Mouse (Mus musculus) forebrain, embryonic 12.5 days (tissue): Measurements from ENCODE around the gene Dmwd. TPM values are rescaled to one million over a fixed set of nuclear protein-coding genes. Genes with fewer than 3 reads are reported as not detected.
A peak's percentile ranks its signal among the peaks of the same experiment; 100 is the strongest.

Source experiments
- ATAC-seq: fragments of 200-750 bp; cut with Nextera tagmentation; 2 replicates; pipeline ENCODE4 v1.8.0; 2017; ENCODE audit warnings: moderate TSS enrichment; ENCODE audit not compliant: low FRiP score
- H3K27ac ChIP-seq: fragments of 300-500 bp; sonication (generic); 2 replicates; pipeline ENCODE4 v1.5.1; 2016; ENCODE audit warnings: mild to moderate bottlenecking
- H3K27me3 ChIP-seq: fragments of 300-500 bp; sonication (generic); 2 replicates; pipeline ENCODE4 v1.6.1; 2016; ENCODE audit warnings: mild to moderate bottlenecking
- H3K36me3 ChIP-seq: fragments of 300-500 bp; sonication (generic); replicated peaks from 2 replicates; pipeline ENCODE4 v1.6.1; 2016; ENCODE audit warnings: mild to moderate bottlenecking
- H3K4me1 ChIP-seq: fragments of 300-500 bp; sonication (generic); 2 replicates; pipeline ENCODE4 v1.6.1; 2016
- H3K4me2 ChIP-seq: fragments of 300-500 bp; sonication (generic); 2 replicates; pipeline ENCODE4 v1.6.1; 2016; ENCODE audit warnings: mild to moderate bottlenecking, moderate library complexity
- H3K4me3 ChIP-seq: fragments of 300-500 bp; sonication (generic); replicated peaks from 2 replicates; pipeline ENCODE4 v1.5.1; 2016; ENCODE audit warnings: mild to moderate bottlenecking
- H3K9ac ChIP-seq: fragments of 300-500 bp; sonication (generic); 2 replicates; pipeline ENCODE4 v1.6.1; 2016; ENCODE audit warnings: mild to moderate bottlenecking
- H3K9me3 ChIP-seq: fragments of 300-500 bp; sonication (generic); 2 replicates; pipeline ENCODE4 v1.6.1; 2016
- WGBS: fragments of 180-500 bp; shearing (Covaris S2); methylation state at CpG from one replicate; pipeline ENCODE4 v1.1.7; 2016; 5-methylcytosine and 5-hydroxymethylcytosine counted together
- polyA plus RNA-seq: library from polyadenylated mRNA; unstranded; fragments of >200 nt; fragmentation: Nextera tagmentation; extraction: Ambion mirVana; gene quantifications from 2 replicates; pipeline ENCODE4 v1.2.1, GENCODE M21; 2016

Dmwd gene
- polyA plus RNA-seq, 1 experiment from 2014 or later, result 19.0 TPM

GRCm38 (mm10) chr7:19097863-19098262 is 21.8 kb downstream of the Dmwd start:
- Histone ChIP-seq H3K4me1 (peaks cover 41% of the 10 kb centered on the region), H3K36me3 (peaks cover 12% of the 10 kb centered on the region; the same call in 1 of the 2 replicates), H3K27ac (no peak overlapping the region), H3K27me3 (0 out of 2 replicates have a peak, but pooled peaks cover 3% of the 10 kb centered on the region), H3K4me3 (no peak overlapping the region), H3K9me3 (no peaks in the 10 kb centered on the region), H3K4me2 (no peak overlapping the region), H3K9ac (no peak overlapping the region)
- no peak for ATAC-seq

- H3K4me1 ChIP-seq, result peaks cover 31% of the 10 kb centered on the region
- H3K9me3 ChIP-seq, result no peaks in the 10 kb centered on the region
- H3K4me2 ChIP-seq, result no peak overlapping the region; the same call in 1 of the 2 replicates
- H3K36me3 ChIP-seq, result peaks cover 12% of the 10 kb centered on the region; the same call in 1 of the 2 replicates
- H3K9ac ChIP-seq, result no peak overlapping the region
- H3K4me3 ChIP-seq, result no peak overlapping the region
- 0 out of 2 replicates have a peak, but pooled peaks cover 3% of the 10 kb centered on the region for H3K27me3 ChIP-seq
- ATAC-seq, result no peak
- WGBS, result 63% methylated on average over 7 of the region's 7 CpGs
- H3K27ac ChIP-seq, result no peak overlapping the region
Measured at GRCm38 (mm10) chr7:19098811-19099210, 22.8 kb downstream of the Dmwd start.

DNA sequence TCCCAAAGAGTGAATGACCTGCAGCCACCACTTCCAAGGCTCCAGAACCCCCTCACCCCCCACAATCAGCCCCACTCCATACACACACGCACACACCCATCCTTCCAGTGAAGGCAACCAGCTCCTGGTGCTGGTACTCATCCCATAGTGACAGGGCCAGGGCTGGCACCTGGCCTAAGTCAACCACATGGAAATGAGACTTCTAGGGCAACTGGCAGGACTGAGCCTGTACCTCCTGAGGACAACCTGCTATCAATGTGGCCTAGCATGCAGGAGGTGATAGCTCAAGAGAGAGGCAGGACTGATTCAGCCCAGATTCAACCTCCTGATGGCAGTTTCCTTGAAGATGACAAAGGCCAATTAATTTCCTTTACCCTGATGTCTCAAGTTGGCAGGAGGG is 24.3 kb downstream of the Dmwd start:
- H3K4me2 ChIP-seq, result no peak overlapping the region

GRCm38 (mm10) chr7:19103741-19104140 is 27.7 kb downstream of the Dmwd start:
- ATAC-seq, result no peak
- H3K9ac ChIP-seq, result no peak overlapping the region
- no peaks in the 10 kb centered on the region for H3K27me3 ChIP-seq
- H3K36me3 ChIP-seq, result no peaks in the 10 kb centered on the region
- H3K27ac ChIP-seq, result no peak overlapping the region
- H3K9me3 ChIP-seq, result no peaks in the 10 kb centered on the region
- no peaks in the 10 kb centered on the region for H3K4me1 ChIP-seq
- no peak overlapping the region for H3K4me2 ChIP-seq
- H3K4me3 ChIP-seq, result no peak overlapping the region

More for the DNA sequence above, 24.3 kb downstream of the Dmwd start:
- no peak overlapping the region for H3K9ac ChIP-seq
- H3K4me3 ChIP-seq, result no peak overlapping the region
- no peak for ATAC-seq
- no peak overlapping the region for H3K27ac ChIP-seq
- no peaks in the 10 kb centered on the region for H3K9me3 ChIP-seq
- H3K4me1 ChIP-seq, result peaks cover 22% of the 10 kb centered on the region
- 76% methylated on average over 1 of the region's 1 CpGs for WGBS
- peaks cover 12% of the 10 kb centered on the region; the same call in 1 of the 2 replicates for H3K36me3 ChIP-seq
- H3K27me3 ChIP-seq, result no peaks in the 10 kb centered on the region

DNA sequence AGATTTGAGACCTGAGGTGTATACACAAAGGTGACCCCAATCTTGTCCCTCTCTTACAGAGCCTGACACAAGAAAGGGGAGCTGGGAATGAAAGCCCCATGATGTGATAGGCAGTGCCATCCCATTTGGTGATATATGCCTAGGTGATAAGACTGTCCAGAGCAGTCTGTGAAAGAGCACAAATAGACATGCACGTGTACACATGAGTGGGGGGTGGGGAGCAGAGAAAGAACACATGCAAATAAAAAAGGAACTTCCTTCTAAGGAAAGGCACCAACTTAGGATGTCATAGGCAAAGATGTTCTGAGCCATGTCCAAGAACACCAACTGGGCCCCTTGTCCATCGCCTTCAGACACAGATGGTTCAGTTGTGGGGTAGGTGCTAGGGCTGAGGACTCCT is 28.5 kb downstream of the Dmwd start:
- 76% methylated on average over 2 of the region's 2 CpGs for WGBS
- Histone ChIP-seq H3K4me3 (no peak overlapping the region), H3K27ac (no peak overlapping the region), H3K9me3 (no peaks in the 10 kb centered on the region), H3K9ac (no peak overlapping the region), H3K27me3 (no peaks in the 10 kb centered on the region), H3K36me3 (no peaks in the 10 kb centered on the region), H3K4me2 (no peak overlapping the region), H3K4me1 (no peaks in the 10 kb centered on the region)
- ATAC-seq, result no peak

DNA sequence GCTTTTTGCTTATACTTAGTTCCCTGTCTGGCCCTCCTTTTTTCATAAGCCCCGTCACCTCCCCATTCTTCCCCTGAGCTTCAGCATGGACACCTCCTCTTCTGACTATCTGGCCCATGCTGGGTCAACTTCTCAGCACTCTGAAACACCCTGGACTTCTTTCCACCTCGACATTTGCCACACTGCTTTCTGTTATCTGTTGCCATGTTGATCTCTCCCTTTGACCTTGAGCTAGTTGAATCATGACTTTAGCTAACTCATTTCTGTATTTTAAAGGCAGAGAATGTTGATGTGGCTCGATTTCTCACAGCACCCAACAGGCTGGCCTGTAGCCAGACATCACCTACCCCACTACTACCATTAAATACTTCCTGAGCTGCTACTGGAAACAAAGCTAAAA is 31.4 kb downstream of the Dmwd start:
- Histone ChIP-seq H3K9me3 (no peaks in the 10 kb centered on the region), H3K9ac (no peak overlapping the region), H3K4me2 (no peak overlapping the region), H3K4me1 (no peaks in the 10 kb centered on the region), H3K4me3 (no peak overlapping the region), H3K27me3 (peaks cover 2% of the 10 kb centered on the region; the same call in 1 of the 2 replicates), H3K27ac (no peak overlapping the region), H3K36me3 (no peaks in the 10 kb centered on the region)
- WGBS, result 62% methylated on average over 3 of the region's 3 CpGs
- no peak for ATAC-seq

GRCm38 (mm10) chr7:19109565-19109964 is 33.5 kb downstream of the Dmwd start:
- no peak overlapping the region for H3K4me3 ChIP-seq
- no peaks in the 10 kb centered on the region for H3K36me3 ChIP-seq
- H3K4me1 ChIP-seq, result no peaks in the 10 kb centered on the region
- 86% methylated on average over 1 of the region's 1 CpGs for WGBS
- no peak overlapping the region for H3K9ac ChIP-seq
- H3K27me3 ChIP-seq, result peaks cover 2% of the 10 kb centered on the region; the same call in 1 of the 2 replicates
- no peaks in the 10 kb centered on the region for H3K9me3 ChIP-seq
- no peak overlapping the region for H3K4me2 ChIP-seq
- ATAC-seq, result no peak
- H3K27ac ChIP-seq, result no peak overlapping the region

DNA sequence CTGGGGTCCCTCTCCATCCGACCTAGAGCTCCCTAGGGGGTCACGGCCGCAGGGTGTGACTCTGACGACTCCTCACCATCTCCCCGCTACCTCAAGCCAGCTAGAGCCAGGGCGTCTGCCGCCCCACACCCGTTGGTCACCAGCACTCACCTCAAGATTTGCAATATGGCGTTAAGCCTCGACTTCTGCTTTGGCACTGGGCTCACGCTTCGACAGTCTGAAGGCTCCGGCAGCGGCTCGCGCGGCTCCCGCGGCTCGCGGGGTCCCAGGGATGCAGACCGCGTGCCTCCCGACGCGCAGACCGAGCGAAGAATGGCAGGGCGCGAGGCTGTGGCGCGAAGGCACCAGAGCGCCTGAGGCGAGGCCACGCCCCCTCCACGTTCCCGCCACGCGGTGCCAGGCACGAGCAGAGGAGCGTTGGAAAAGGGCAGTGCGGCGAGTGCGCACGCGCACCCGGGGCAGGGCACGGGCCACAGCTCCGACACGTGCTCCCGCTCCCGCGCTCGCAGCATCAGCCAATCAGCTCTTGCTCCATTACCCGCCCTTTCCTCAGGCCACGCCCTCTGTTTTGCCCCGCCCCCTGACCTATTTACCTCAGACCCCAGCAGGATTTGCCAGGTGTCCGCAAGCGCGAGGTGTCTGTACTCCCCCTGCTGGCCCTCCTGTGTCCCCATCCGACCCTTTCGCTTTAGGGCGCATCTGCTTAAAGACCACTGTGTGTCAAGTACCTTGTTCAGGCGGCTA is 42.2 kb downstream of the Dmwd start, which contains the start of gene Gm4969:
Gene Gm4969, minus strand, starts transcription at position 341 of the 744 bp plus-strand sequence.
- H3K9me3 ChIP-seq, result peaks cover 11% of the 10 kb centered on the region

GRCm38 (mm10) chr7:19119083-19119482 is 43.1 kb downstream of the Dmwd start:
- Histone ChIP-seq H3K27ac (no peak overlapping the region), H3K9ac (no peak overlapping the region), H3K4me2 (no peak overlapping the region), H3K4me3 (0 out of 2 replicates have a peak overlapping the region, but pooled peaks have one; percentile 74), H3K4me1 (peaks cover 20% of the 10 kb centered on the region), H3K27me3 (peaks cover 12% of the 10 kb centered on the region), H3K9me3 (peaks cover 11% of the 10 kb centered on the region), H3K36me3 (no peaks in the 10 kb centered on the region)
- WGBS, result 92% methylated on average over 8 of the region's 8 CpGs
- ATAC-seq, result peak; percentile 28; the same call in 1 of the 2 replicates

More for the DNA sequence above, 42.2 kb downstream of the Dmwd start, which contains the start of gene Gm4969:
- 23% methylated on average over 64 of the region's 64 CpGs for WGBS
- H3K36me3 ChIP-seq, result no peaks in the 10 kb centered on the region
- ATAC-seq, result peak; percentile 39; the same call in 1 of the 2 replicates
- peaks cover 20% of the 10 kb centered on the region for H3K4me1 ChIP-seq
- H3K27ac ChIP-seq, result no peak within 1 kb of the TSS
- peak within 1 kb of the TSS; percentile 42 for H3K4me2 ChIP-seq
- peaks cover 12% of the 10 kb centered on the region for H3K27me3 ChIP-seq
- H3K9ac ChIP-seq, result no peak within 1 kb of the TSS
- peak within 1 kb of the TSS; percentile 25 for H3K4me3 ChIP-seq

DNA sequence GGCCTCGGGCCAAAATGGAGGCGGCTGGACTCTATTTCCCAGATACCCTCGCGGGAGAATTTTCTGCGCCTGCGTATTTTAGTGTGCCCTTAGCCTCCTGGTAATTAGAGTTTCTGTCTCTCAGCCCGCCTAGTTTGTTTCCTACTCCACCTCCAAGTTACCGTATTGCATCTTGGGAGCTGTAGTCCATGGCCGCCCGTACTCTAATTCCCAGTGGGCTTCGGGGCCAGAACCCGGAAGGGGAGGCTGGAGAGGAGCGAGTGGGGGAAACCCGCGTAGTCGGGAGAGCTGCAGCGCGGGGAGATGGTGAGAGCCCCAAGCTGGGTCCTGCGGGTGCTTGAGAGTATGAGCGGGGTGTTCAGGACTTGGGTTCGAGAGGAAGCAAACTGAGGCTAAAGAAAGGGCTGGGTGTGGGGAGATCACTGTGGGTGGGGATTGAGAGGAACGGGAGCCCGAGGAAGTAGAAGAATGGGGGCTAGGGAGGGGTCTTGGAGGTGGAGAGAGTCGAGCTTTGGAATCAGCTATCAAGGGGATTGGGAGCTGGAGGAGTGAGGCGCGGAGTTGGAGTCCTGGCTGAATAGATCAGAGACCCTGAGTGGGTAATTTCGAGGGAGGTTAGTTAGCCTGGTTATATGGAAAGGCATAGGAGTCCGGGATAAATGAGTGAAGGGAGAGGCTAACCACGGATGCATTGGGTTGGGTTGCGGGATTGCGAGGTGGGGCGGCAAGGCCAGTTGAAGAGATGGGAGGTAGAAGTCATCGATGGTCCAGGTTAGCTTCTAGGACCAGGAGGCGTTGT is 43.8 kb downstream of the Dmwd start, which contains the start of gene Fbxo46:
Gene Fbxo46, plus strand, starts transcription at position 229 of the 799 bp plus-strand sequence.
- WGBS, result 2% methylated on average over 34 of the region's 34 CpGs
- peaks cover 20% of the 10 kb centered on the region for H3K4me1 ChIP-seq

GRCm38 (mm10) chr7:19121686-19122085 is 45.7 kb downstream of the Dmwd start:
- Histone ChIP-seq H3K9ac (no peak overlapping the region), H3K4me2 (no peak overlapping the region), H3K4me1 (peaks cover 20% of the 10 kb centered on the region), H3K9me3 (peaks cover 11% of the 10 kb centered on the region), H3K27me3 (peaks cover 12% of the 10 kb centered on the region), H3K4me3 (no peak overlapping the region), H3K27ac (no peak overlapping the region), H3K36me3 (0 out of 2 replicates have a peak, but pooled peaks cover 7% of the 10 kb centered on the region)
- no peak for ATAC-seq
- WGBS, result 95% methylated on average over 4 of the region's 4 CpGs

More for the DNA sequence above, 43.8 kb downstream of the Dmwd start, which contains the start of gene Fbxo46:
- Histone ChIP-seq H3K9me3 (peaks cover 11% of the 10 kb centered on the region), H3K4me3 (peak within 1 kb of the TSS; percentile 74), H3K27me3 (peaks cover 12% of the 10 kb centered on the region), H3K4me2 (peak within 1 kb of the TSS; percentile 86), H3K36me3 (no peaks in the 10 kb centered on the region), H3K9ac (peak within 1 kb of the TSS; percentile 80), H3K27ac (peak within 1 kb of the TSS; percentile 58; the same call in 1 of the 2 replicates)
- ATAC-seq, result peak; percentile 95

DNA sequence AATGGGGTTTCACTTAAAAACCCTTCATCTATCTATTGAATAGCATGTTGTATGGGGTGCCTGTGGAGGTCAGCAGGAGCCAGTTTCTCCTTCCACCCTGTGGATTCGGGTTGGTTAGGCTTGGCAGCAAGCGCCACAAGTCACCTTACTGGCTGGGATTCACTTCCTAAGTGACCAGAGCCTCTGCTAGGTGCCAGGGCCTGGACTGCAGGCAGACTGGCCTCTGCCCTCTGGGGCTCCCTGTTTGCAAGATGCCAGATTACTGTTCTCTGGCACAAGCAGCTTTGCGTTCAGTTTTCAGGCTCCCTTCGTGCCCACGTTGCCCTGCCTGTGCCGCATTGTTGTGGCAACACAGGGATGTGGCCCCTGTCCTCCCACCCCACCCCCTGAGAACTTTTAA is 48.7 kb downstream of the Dmwd start:
- no peaks in the 10 kb centered on the region for H3K9me3 ChIP-seq
- WGBS, result 90% methylated on average over 6 of the region's 6 CpGs
- no peak overlapping the region for H3K27ac ChIP-seq
- H3K27me3 ChIP-seq, result no peaks in the 10 kb centered on the region
- 0 out of 2 replicates have a peak, but pooled peaks cover 12% of the 10 kb centered on the region for H3K36me3 ChIP-seq
- H3K4me2 ChIP-seq, result no peak overlapping the region
- H3K9ac ChIP-seq, result no peak overlapping the region
- H3K4me3 ChIP-seq, result no peak overlapping the region
- no peak for ATAC-seq
- H3K4me1 ChIP-seq, result peaks cover 13% of the 10 kb centered on the region
